Mouse (Mus musculus) gastrocnemius, postnatal 36 days (tissue): ENCODE measurements around the gene Plch2. TPM values are rescaled to one million over a fixed set of nuclear protein-coding genes. Genes with fewer than 3 reads are reported as not detected.

ENCODE experiments used
- DNase-seq, 2 experiments: peaks; one replicate each; pipeline ENCODE4 v3.0.0; 2022
- intact Hi-C: fragments of 180-260 bp; cut with DNase I; formaldehyde crosslinking; loops from one replicate; pipeline ENCODE4 v1.15.1; 2025
- total RNA-seq, 2 experiments: library from RNA; stranded (reverse); gene quantifications; 2 replicates each; pipeline ENCODE4 v1.2.3; 2021

Plch2 gene
- total RNA-seq, 2 experiments from 2014 or later, result 0.26 to 0.47 TPM

- intact Hi-C loops, result no loop called here
Observed at GRCm38 (mm10) chr4:155075813-155076212, 19.2 kb upstream of the Plch2 start.

GRCm38 (mm10) chr4:155075137-155075536, 18.6 kb upstream of the Plch2 start:
- no peak for DNase-seq
- intact Hi-C loops, result no loop called here

More at GRCm38 (mm10) chr4:155075813-155076212, 19.2 kb upstream of the Plch2 start:
- no peak for DNase-seq

- intact Hi-C loops, result no loop called here
- DNase-seq, result no peak
Observed at GRCm38 (mm10) chr4:155074418-155074817, 17.8 kb upstream of the Plch2 start.

GRCm38 (mm10) chr4:155070921-155071320, 14.3 kb upstream of the Plch2 start:
- DNase-seq, result peak in 1 of 2 experiments; percentile 37
- intact Hi-C loops, result no loop called here

- no peak for DNase-seq
- intact Hi-C loops, result no loop called here
Observed at GRCm38 (mm10) chr4:155070199-155070598, 13.6 kb upstream of the Plch2 start.

- intact Hi-C loops, result loop anchor here (5.0 kb wide), 1 partner anchor 122 kb away; no protein-coding TSS in a partner anchor
- no peak for DNase-seq
Observed at GRCm38 (mm10) chr4:155069191-155069590, 12.6 kb upstream of the Plch2 start.

GRCm38 (mm10) chr4:155068357-155068972, 11.9 kb upstream of the Plch2 start:
- DNase-seq, result no peak
- intact Hi-C loops, result loop anchor here (5.0 kb wide), 1 partner anchor 121 kb away; no protein-coding TSS in a partner anchor

- intact Hi-C loops, result loop anchor here (1.0 to 5.0 kb wide), 2 partner anchors 120 to 190 kb away; no protein-coding TSS in a partner anchor
- DNase-seq, result peak; percentile 94 to 95
Observed at GRCm38 (mm10) chr4:155066834-155067522, 10.4 kb upstream of the Plch2 start, which contains the start of gene Pex10. Pex10 (plus strand) TSS chr4:155067016.

- DNase-seq, result peak; percentile 78 to 80
- intact Hi-C loops, result loop anchor here (1.0 to 5.0 kb wide), 2 partner anchors 119 to 189 kb away; no protein-coding TSS in a partner anchor
Observed at GRCm38 (mm10) chr4:155065970-155066833, 9.6 kb upstream of the Plch2 start.

- DNase-seq, result no peak
- intact Hi-C loops, result loop anchor here (5.0 kb wide), 1 partner anchor 197 kb away; the partner anchor contains the start of gene Mmel1
Observed at GRCm38 (mm10) chr4:155064474-155064873, 7.9 kb upstream of the Plch2 start.

- intact Hi-C loops, result loop anchor here (2.0 to 5.0 kb wide), 2 partner anchors 81 to 197 kb away; partner anchors contain the start of gene Mmel1
- DNase-seq, result no peak
Observed at GRCm38 (mm10) chr4:155063895-155064294, 7.3 kb upstream of the Plch2 start.

GRCm38 (mm10) chr4:155058325-155058724, 1.7 kb upstream of the Plch2 start:
- intact Hi-C loops, result no loop called here
- DNase-seq, result no peak

GRCm38 (mm10) chr4:155050116-155050515, 6.5 kb downstream of the Plch2 start:
- no peak for DNase-seq
- intact Hi-C loops, result no loop called here

GRCm38 (mm10) chr4:155046636-155047035, 9.9 kb downstream of the Plch2 start:
- intact Hi-C loops, result no loop called here
- no peak for DNase-seq

- intact Hi-C loops, result no loop called here
- DNase-seq, result no peak
Observed at GRCm38 (mm10) chr4:155043289-155043625, 13.3 kb downstream of the Plch2 start.

- no peak for DNase-seq
- intact Hi-C loops, result no loop called here
Observed at GRCm38 (mm10) chr4:155042606-155043288, 13.8 kb downstream of the Plch2 start.

GRCm38 (mm10) chr4:155040696-155041095, 15.9 kb downstream of the Plch2 start:
- intact Hi-C loops, result no loop called here
- no peak for DNase-seq

GRCm38 (mm10) chr4:155040197-155040596, 16.4 kb downstream of the Plch2 start:
- no peak for DNase-seq
- intact Hi-C loops, result no loop called here

- no peak for DNase-seq
- intact Hi-C loops, result no loop called here
Observed at GRCm38 (mm10) chr4:155034787-155035186, 21.8 kb downstream of the Plch2 start.

GRCm38 (mm10) chr4:155034202-155034601, 22.4 kb downstream of the Plch2 start:
- no peak for DNase-seq
- intact Hi-C loops, result no loop called here
